Mouse (Mus musculus): ENCODE measurements around the gene Fam83e. TPM values are rescaled to one million over a fixed set of nuclear protein-coding genes. Genes with fewer than 3 reads are reported as not detected.

Fam83e gene
- polyA plus RNA-seq, 1 experiment from 2014 or later = 0.47 TPM

- Histone ChIP-seq H3K9me3 (replicated peaks) (no peaks in the 10 kb centered on the region), H3K27me3 (no peaks in the 10 kb centered on the region), H3K4me1 (replicated peaks) (peaks cover 34% of the 10 kb centered on the region), H3K4me2 (no peak within 1 kb of the TSS), H3K36me3 (peaks cover 77% of the 10 kb centered on the region), H3K4me3 (replicated peaks) (no peak within 1 kb of the TSS), H3K9ac (no peak within 1 kb of the TSS), H3K27ac (no peak within 1 kb of the TSS)
- DNase-seq (no peak), ATAC-seq (ENCODE audit: low read depth) (no peak)
- WGBS (ENCODE audit: insufficient replicate concordance) = 83% methylated on average over 11 of the region's 11 CpGs
Observed at GRCm38 (mm10) chr7:45725713-45726112, 4.7 kb downstream of the Fam83e start, which contains the start of gene Spaca4. Spaca4 (minus strand) TSS chr7:45725813.

- Histone ChIP-seq H3K36me3 (peaks cover 70% of the 10 kb centered on the region), H3K4me2 (no peak overlapping the region), H3K4me1 (replicated peaks) (peaks cover 30% of the 10 kb centered on the region), H3K27me3 (no peaks in the 10 kb centered on the region), H3K9ac (no peak overlapping the region), H3K27ac (no peak overlapping the region), H3K9me3 (replicated peaks) (no peaks in the 10 kb centered on the region), H3K4me3 (replicated peaks) (no peak overlapping the region)
- no peak for ATAC-seq (ENCODE audit: low read depth)
- WGBS (ENCODE audit: insufficient replicate concordance) = 88% methylated on average over 10 of the region's 10 CpGs
- no peak for DNase-seq
Observed at GRCm38 (mm10) chr7:45726419-45726818, 5.4 kb downstream of the Fam83e start.

- no peak for ATAC-seq (ENCODE audit: low read depth)
- Histone ChIP-seq H3K36me3 (peaks cover 58% of the 10 kb centered on the region), H3K27ac (no peak overlapping the region)
Observed at GRCm38 (mm10) chr7:45727625-45728024, 6.6 kb downstream of the Fam83e start.

GRCm38 (mm10) chr7:45730727-45731431, 9.9 kb downstream of the Fam83e start:
- DNase-seq = peak; percentile 47
- H3K4me3 ChIP-seq (replicated peaks) = no peak overlapping the region
- peaks cover 26% of the 10 kb centered on the region for H3K36me3 ChIP-seq
- WGBS (ENCODE audit: insufficient replicate concordance) = 22% methylated on average over 16 of the region's 16 CpGs
- no peaks in the 10 kb centered on the region for H3K27me3 ChIP-seq
- H3K4me2 ChIP-seq = no peak overlapping the region
- no peak overlapping the region for H3K9ac ChIP-seq
- H3K9me3 ChIP-seq (replicated peaks) = no peaks in the 10 kb centered on the region
- H3K27ac ChIP-seq = no peak overlapping the region
- peaks cover 29% of the 10 kb centered on the region for H3K4me1 ChIP-seq (replicated peaks)
- 0 out of 2 replicates have a peak, but pooled peaks have one; percentile 10 for ATAC-seq (ENCODE audit: low read depth)

More at GRCm38 (mm10) chr7:45727625-45728024, 6.6 kb downstream of the Fam83e start:
- H3K4me3 ChIP-seq (replicated peaks) = no peak overlapping the region
- no peaks in the 10 kb centered on the region for H3K9me3 ChIP-seq (replicated peaks)
- no peak overlapping the region for H3K4me2 ChIP-seq
- WGBS (ENCODE audit: insufficient replicate concordance) = 63% methylated on average over 3 of the region's 3 CpGs
- H3K4me1 ChIP-seq (replicated peaks) = peaks cover 29% of the 10 kb centered on the region
- no peak overlapping the region for H3K9ac ChIP-seq
- DNase-seq = no peak
- H3K27me3 ChIP-seq = no peaks in the 10 kb centered on the region

GRCm38 (mm10) chr7:45733477-45733876, 12.5 kb downstream of the Fam83e start:
- no peak overlapping the region for H3K9ac ChIP-seq
- no peak overlapping the region for H3K4me3 ChIP-seq (replicated peaks)
- H3K27me3 ChIP-seq = no peaks in the 10 kb centered on the region
- DNase-seq = no peak
- H3K4me2 ChIP-seq = no peak overlapping the region
- peaks cover 6% of the 10 kb centered on the region for H3K36me3 ChIP-seq
- ATAC-seq (ENCODE audit: low read depth) = no peak
- H3K27ac ChIP-seq = no peak overlapping the region
- peaks cover 23% of the 10 kb centered on the region for H3K4me1 ChIP-seq (replicated peaks)
- H3K9me3 ChIP-seq (replicated peaks) = no peaks in the 10 kb centered on the region
- WGBS (ENCODE audit: insufficient replicate concordance) = 54% methylated on average over 5 of the region's 5 CpGs

GRCm38 (mm10) chr7:45739162-45739763, 18.3 kb downstream of the Fam83e start:
- Histone ChIP-seq H3K27me3 (no peaks in the 10 kb centered on the region), H3K4me1 (replicated peaks) (peaks cover 14% of the 10 kb centered on the region), H3K9me3 (replicated peaks) (no peaks in the 10 kb centered on the region), H3K27ac (no peak overlapping the region), H3K36me3 (no peaks in the 10 kb centered on the region), H3K9ac (no peak overlapping the region), H3K4me3 (replicated peaks) (no peak overlapping the region), H3K4me2 (no peak overlapping the region)
- ATAC-seq (ENCODE audit: low read depth) (peak; percentile 74), DNase-seq (no peak)
- WGBS (ENCODE audit: insufficient replicate concordance) = 7% methylated on average over 9 of the region's 9 CpGs

GRCm38 (mm10) chr7:45739820-45740219, 18.8 kb downstream of the Fam83e start:
- Histone ChIP-seq H3K36me3 (no peaks in the 10 kb centered on the region), H3K27ac (no peak overlapping the region), H3K9ac (no peak overlapping the region), H3K4me3 (replicated peaks) (no peak overlapping the region), H3K4me1 (replicated peaks) (peaks cover 14% of the 10 kb centered on the region), H3K27me3 (no peaks in the 10 kb centered on the region), H3K9me3 (replicated peaks) (no peaks in the 10 kb centered on the region), H3K4me2 (no peak overlapping the region)
- DNase-seq (no peak), ATAC-seq (ENCODE audit: low read depth) (no peak)
- 61% methylated on average over 10 of the region's 10 CpGs for WGBS (ENCODE audit: insufficient replicate concordance)

GRCm38 (mm10) chr7:45741308-45741707, 20.3 kb downstream of the Fam83e start:
- H3K9me3 ChIP-seq (replicated peaks) = no peaks in the 10 kb centered on the region
- no peak overlapping the region for H3K27ac ChIP-seq
- H3K36me3 ChIP-seq = no peaks in the 10 kb centered on the region
- H3K4me3 ChIP-seq (replicated peaks) = no peak overlapping the region
- WGBS (ENCODE audit: insufficient replicate concordance) = 34% methylated on average over 12 of the region's 12 CpGs
- peak overlapping the region; percentile 54 for H3K4me2 ChIP-seq
- DNase-seq (no peak), ATAC-seq (ENCODE audit: low read depth) (no peak)
- peaks cover 14% of the 10 kb centered on the region for H3K4me1 ChIP-seq (replicated peaks)
- H3K27me3 ChIP-seq = no peaks in the 10 kb centered on the region
- peak overlapping the region; percentile 22; the same call in 1 of the 2 replicates for H3K9ac ChIP-seq

- no peak for DNase-seq
- Histone ChIP-seq H3K27me3 (no peaks in the 10 kb centered on the region), H3K9me3 (replicated peaks) (no peaks in the 10 kb centered on the region), H3K27ac (no peak overlapping the region), H3K4me1 (replicated peaks) (peaks cover 14% of the 10 kb centered on the region), H3K36me3 (no peaks in the 10 kb centered on the region), H3K4me3 (replicated peaks) (peak overlapping the region; percentile 27), H3K4me2 (peak overlapping the region; percentile 54), H3K9ac (peak overlapping the region; percentile 23; the same call in 1 of the 2 replicates)
- 32% methylated on average over 11 of the region's 11 CpGs for WGBS (ENCODE audit: insufficient replicate concordance)
- no peak for ATAC-seq (ENCODE audit: low read depth)
Observed at GRCm38 (mm10) chr7:45741777-45742176, 20.8 kb downstream of the Fam83e start.

GRCm38 (mm10) chr7:45742338-45742737, 21.3 kb downstream of the Fam83e start:
- H3K4me3 ChIP-seq (replicated peaks) = peak overlapping the region; percentile 27
- ATAC-seq (ENCODE audit: low read depth) (no peak), DNase-seq (no peak)
- no peak overlapping the region for H3K27ac ChIP-seq
- no peaks in the 10 kb centered on the region for H3K36me3 ChIP-seq
- 30% methylated on average over 19 of the region's 19 CpGs for WGBS (ENCODE audit: insufficient replicate concordance)
- 0 out of 2 replicates have a peak overlapping the region, but pooled peaks have one; percentile 23 for H3K9ac ChIP-seq
- H3K27me3 ChIP-seq = no peaks in the 10 kb centered on the region
- peak overlapping the region; percentile 54 for H3K4me2 ChIP-seq
- peaks cover 14% of the 10 kb centered on the region for H3K4me1 ChIP-seq (replicated peaks)
- H3K9me3 ChIP-seq (replicated peaks) = no peaks in the 10 kb centered on the region

GRCm38 (mm10) chr7:45744387-45744786, 23.4 kb downstream of the Fam83e start:
- Histone ChIP-seq H3K36me3 (no peaks in the 10 kb centered on the region), H3K4me2 (no peak overlapping the region), H3K4me3 (replicated peaks) (no peak overlapping the region), H3K9ac (no peak overlapping the region), H3K9me3 (replicated peaks) (no peaks in the 10 kb centered on the region), H3K27ac (no peak overlapping the region), H3K27me3 (no peaks in the 10 kb centered on the region), H3K4me1 (replicated peaks) (peaks cover 14% of the 10 kb centered on the region)
- 35% methylated on average over 2 of the region's 2 CpGs for WGBS (ENCODE audit: insufficient replicate concordance)
- no peak for ATAC-seq (ENCODE audit: low read depth)
- no peak for DNase-seq

All from liver, embryonic 13.5 days (tissue).